Mouse (Mus musculus): Measurements from ENCODE around the gene 1520401A03Rik.

Gene 1520401A03Rik

DNA sequence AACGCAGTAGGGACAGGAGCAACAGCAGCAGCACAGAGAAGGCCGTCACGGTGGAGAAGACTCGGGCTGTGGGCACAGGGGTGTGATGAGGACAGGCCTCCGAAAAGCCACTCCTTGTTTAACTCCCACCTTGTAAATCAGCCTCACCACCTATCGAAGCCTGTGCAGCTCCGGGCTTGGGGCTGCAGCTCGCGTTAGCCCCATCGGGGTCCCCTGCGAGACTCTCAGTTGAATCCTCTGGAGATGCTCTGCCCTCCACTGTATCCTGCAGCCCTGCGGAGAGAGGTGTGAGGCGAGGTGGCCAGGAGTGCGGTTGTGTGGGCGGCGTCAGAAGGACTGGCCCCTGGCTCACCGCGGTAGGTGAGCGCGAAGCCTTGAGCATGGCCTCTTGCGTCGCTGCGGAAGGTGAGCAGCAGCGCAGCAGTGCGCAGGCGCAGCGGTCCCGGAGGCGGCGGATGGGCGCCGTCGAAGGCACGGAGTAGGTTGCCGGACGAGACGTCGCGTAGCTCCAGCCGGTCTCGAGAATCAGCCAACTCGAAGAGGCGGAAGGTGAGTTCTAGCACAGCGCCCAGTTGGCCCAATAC lies 19.7 kb upstream of the 1520401A03Rik start:
- peak in 1 of 2 experiments; percentile 56 for DNase-seq

DNA sequence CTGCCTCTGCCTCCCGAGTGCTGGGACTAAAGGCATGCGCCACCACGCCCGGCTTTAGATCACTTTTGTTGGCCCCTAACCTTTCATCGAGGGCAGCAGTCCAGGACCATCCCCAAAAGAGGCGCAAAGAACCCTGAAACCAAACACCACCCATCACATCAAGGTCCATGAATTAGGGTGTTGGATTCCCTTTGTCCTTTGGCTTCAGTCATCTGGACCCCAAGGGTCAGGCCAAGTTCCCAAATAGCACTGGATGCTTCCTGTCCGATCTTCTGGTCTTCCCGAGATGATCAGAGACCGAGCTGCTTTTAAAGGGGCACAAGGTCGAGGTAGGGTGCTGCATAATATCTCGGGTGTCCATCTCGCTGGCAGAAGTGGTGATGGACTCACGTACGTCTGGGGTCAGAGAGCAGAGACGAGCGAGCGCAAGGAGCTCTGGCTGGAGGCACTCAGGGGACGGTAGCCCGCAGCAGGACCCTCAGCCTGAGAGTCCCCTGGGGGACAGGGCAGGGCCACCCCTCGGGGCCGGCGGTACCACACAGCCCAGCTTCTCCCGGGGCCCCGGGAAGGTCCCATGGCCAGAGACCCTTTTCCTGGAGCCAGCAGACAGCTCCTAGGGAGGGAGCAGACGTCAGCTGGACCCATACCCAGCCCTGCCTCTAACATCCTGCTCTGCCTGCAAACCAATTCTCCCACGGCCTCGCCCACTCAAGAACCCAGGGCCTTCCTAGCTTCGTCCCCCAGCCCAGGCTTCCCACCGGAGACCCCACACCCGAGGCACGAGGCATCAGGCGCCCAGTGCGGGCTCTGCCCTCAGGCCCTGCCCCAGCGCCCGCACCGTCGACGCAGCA lies 19.0 kb upstream of the 1520401A03Rik start:
- DNase-seq: peak in 1 of 2 experiments; percentile 20

DNA sequence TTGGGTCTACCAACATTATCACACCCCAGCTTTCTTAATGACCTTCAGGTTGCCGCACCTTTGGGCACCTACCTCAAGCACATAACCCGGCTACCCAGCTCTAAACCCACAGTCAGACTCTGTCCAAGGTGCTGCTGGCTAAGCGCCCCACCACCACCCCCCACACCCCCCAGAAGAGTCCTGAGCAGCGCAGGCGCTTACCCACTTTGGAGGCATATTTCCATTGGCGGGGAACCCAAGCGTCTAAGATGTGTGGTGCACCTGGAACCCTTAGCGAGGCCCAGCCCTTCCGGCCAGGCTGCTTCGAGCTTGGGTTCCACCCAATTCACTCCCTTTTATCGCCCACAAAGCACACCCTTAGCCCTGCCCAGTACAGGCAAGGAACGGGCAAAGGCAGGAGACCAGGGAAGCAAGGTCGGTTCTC lies 18.0 kb upstream of the 1520401A03Rik start, which contains the start of gene Paqr4:
Gene Paqr4 (minus strand): TSS at position 270 of the 424 bp plus-strand sequence.
- no peak for DNase-seq

DNA sequence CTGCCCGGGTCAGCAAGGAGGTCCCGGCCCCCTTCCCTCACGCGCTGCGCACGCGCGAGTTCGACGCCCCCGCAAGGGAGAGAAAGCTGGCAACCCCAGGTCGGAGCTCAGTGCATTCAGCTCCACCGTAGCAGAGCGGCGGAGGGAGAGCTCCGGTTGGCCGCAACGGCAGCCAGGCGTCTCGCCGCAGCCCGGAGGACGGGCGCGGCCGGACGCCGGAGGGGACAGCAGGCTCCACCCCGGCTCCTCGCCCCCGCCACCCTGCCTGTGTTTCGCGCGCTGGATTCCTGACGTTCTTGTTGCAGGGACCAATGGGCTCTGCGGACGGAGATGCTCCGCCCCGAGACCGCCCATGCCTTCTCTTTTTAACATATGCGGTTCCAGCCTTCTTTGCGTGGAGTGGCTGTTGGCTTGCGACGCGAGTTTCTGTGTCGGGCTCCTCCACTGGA lies 17.6 kb upstream of the 1520401A03Rik start:
- peak; percentile 93 to 95 for DNase-seq

DNA sequence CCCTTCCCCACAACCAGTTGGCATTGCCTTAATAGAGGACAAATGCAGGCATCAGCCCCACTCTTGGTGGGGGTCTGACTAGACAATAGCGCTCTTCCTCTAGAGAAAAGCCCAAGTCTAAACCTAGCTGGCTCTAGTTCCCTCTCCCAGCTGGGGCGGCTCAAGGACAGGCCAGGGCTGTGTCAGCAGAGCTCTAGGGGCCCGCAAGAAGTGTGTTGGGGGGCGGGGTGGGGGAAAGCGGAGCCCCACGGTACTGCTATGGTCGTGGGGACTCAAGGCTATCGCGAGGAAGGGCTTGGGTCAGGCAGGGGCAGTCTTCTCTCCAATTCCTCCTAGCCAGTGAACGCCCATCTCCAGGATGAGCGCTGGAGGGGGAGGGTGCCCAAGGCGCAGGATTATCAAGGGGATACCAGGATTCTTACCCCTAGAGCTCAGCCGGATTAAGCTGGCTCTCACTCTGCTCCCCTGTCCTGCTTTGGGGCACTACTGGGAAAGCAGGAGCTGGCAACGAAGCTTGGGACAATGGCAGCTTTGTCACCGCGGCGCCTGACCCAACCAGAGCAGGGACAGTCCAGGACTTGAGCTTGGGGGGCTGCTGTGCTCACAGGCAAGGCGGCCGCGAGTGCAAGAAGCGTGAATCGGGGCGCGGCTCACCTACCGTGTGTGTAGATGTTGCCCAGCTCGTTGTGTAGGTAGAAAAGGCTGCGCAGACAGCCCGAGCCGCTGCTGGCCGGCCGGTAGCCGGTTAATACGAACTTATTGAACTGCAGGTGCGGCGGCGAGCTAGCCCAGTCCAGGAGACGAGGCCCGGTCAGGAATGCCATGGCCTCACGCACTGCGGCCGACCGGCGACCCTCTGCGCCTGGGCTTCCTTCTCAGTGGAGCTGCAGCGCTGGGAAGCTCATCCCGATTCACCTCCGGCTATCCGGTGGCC lies 16.9 kb upstream of the 1520401A03Rik start:
- DNase-seq: peak in 1 of 2 experiments; percentile 61

DNA sequence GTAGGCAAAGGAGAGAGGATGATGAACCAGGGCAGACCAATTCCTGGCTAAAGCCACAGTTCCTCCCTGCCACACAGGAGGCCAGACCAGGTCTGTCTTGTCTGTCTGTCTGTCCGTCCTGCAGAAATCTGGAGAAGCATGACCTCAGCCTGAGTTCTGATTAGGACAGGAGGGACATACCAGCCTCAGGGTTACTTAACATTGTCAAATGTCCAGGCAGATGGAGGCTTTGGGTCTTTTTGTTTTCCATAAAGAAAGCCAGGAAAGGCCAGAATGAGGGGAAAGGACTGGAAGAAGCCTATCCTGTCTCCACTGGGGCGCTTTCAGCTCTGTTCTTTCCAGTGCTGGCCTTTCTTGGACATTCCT lies 16.2 kb upstream of the 1520401A03Rik start:
- peak in 1 of 2 experiments; percentile 22 for DNase-seq

GRCm38 (mm10) chr17:23737493-23738445 lies 15.2 kb upstream of the 1520401A03Rik start:
- peak in 1 of 2 experiments; percentile 45 for DNase-seq

DNA sequence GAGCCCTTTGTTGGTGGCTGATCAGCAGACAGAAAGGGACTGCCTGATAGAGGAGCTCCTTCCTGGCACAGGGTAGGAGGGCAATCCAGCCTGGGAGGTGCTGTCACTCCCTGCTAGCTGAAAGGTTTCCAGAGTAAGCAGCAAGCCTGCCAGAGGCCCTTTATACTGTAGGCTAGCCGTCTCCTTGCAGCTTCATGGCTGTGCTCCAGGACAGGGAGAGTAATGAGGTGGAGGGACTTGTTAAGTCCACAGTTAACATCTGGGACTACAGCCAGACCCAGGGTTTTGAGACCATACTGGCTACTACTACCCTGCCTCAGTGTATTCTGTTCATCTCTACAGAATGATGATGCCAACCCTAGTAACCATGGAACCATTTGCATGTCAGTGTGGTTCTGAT lies 11.8 kb upstream of the 1520401A03Rik start:
- DNase-seq: peak in 1 of 2 experiments; percentile 7

GRCm38 (mm10) chr17:23730441-23730840 lies 7.9 kb upstream of the 1520401A03Rik start:
- DNase-seq: no peak

DNA sequence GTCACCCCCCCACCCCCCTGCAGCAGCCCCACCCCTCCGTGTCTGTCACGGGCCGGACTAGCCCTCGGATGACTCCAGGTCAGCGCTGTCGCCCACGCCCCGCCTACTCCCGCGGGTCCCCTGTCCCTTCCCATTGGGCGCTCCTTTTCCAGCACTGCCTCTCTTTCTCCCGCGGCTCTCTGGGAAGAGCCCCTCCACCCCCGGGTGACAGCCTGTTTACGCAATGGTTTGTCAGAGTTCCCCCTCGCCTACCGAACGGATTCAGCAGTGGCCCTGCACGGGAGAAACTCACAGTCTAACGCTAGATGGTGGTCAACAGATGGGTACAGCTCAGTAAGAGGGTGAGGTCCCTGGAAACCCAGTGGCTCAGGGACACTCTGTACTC lies 4.2 kb upstream of the 1520401A03Rik start:
- DNase-seq: peak; percentile 65 to 79

GRCm38 (mm10) chr17:23725999-23726757 lies 3.6 kb upstream of the 1520401A03Rik start, which contains the start of gene Pkmyt1:
TSS of gene Pkmyt1 (plus strand) at chr17:23726336.
- peak; percentile 93 to 97 for DNase-seq

DNA sequence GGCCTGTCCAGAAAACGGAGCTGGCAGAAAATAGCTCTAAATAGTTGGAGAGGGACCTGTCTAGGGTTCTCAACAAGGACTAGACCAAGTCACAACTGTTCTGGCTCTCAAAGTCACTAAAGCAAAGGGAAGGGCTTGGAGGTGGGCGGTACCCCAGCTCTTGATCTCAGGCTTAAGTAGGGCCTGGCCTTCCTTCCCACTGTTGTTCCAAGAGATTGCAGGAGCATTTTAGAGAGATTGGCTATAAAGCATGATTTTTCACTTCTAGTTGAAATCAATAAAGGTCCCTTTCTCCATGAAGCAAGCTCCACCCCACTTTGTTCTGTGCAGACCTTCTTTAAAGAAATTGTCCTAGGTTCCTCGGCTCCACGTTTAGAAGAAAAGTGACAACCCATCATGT lies 2.9 kb upstream of the 1520401A03Rik start:
- no peak for DNase-seq

DNA sequence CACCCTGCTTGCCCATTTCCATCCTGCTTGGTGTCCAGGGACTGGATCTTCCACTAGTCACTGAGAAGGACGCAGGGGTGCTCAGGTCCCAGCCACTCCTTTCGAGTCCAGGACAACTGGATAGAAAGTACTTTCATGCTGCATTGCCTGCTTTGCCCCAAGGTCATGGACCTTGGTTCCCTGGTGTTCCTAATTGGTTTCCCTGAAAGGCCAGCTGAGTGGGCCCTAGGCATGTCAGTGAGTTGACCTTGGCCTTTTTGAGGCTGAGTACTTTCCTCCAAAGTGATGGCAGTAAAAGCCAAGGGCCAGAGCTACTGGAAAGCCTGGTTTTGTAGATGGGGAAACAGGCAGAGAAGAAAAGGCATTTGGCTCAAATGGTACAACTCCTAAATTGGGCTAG lies 697 bp downstream of the 1520401A03Rik start:
- DNase-seq: no peak

DNA sequence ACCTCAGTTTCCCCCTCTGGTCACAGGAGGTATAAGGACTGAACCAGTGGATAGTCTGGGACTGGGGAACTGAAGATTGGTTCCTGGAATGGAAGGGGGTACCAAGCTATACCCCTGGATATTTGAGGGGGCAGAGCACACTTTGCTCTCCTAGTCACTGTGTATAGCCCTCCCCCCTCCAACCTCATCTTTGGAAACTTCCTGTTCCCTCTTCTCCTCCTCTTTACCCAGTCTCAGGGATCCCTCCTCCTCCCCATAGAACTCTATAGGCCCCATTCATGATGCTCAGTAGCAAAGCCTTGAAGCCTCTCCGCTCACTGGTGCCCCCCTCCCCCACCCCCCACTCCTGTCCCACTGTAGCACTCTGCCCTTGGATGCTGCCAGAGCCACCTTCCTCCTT lies 3.1 kb downstream of the 1520401A03Rik start:
- no peak for DNase-seq

DNA sequence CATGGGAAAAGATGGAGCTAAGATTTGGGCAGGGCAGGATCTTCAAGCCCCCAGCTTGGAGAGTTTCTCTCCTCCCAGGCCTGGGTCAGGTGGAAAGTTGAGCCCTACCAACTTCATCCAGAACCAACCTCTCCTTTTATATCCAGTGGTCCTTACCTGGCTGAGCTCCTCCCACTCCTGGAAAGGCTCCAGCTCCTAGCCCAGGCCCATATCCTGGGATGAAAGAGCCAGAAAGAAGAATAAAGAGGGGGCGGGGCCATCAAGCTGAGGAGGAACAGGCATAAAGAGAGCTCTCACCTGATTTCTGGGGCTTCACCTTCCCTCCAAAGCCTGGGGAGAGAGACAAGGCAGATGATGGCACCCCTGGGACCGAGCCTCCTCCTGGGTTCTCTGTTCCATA lies 5.6 kb downstream of the 1520401A03Rik start:
- no peak for DNase-seq

GRCm38 (mm10) chr17:23706212-23706611 lies 16.4 kb downstream of the 1520401A03Rik start:
- peak; percentile 89 to 91 for DNase-seq

DNA sequence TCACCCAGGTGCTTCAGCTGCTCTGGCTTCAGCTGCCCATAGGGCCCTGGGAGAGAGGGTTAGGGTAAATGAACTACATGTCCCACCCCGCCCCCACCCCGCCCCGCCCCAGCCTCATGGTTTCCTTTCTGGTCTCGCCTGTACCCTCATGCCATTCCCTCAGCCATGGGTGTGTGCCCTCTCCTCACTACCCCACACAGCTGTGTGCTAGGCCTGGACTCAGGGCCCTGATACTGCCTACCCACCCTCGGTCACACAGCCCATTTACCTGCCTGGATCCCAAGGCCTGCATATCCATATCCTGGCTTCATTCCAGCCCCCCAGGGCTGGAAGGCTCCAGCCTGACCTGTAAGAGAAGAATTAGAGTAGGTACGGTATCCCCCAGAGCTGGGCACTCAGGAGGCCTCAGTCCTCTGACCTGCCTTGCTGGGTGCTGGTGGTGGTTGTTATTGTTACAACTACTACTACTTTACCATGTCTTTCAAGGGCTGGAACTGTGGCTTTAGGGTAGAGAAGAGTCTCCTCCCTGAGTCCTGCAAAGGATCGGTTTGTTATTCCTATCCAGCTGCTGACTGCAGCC lies 17.0 kb downstream of the 1520401A03Rik start:
- peak in 1 of 2 experiments; percentile 10 for DNase-seq

DNA sequence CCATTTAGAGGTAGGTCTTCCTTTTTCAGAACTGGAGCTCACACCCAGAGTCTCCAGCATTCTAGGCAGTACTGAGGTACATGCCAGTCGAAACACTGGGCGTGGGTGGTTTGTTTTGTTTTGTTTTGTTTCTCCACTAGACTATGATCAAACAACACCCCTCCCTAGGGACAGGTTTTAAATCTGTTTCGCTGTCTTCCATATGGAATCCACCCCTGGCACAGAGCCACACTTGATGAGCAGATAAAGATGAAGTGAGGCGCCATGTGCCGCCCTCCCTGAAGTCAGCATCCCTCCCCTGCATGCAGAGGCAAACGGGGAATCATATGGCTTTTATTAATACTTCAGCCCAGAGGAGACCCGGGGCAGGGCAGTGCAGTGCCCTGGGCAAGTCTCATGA lies 17.8 kb downstream of the 1520401A03Rik start:
- peak; percentile 13 to 43 for DNase-seq

GRCm38 (mm10) chr17:23703301-23703700 lies 19.3 kb downstream of the 1520401A03Rik start:
- DNase-seq: no peak

- DNase-seq: peak; percentile 94 to 97
Measured at GRCm38 (mm10) chr17:23700079-23700478, 22.5 kb downstream of the 1520401A03Rik start.

Measured in cerebellum, postnatal 25 days (tissue).